Mouse (Mus musculus) bone marrow macrophage, adult 2 months (primary cell): ENCODE results near the gene Lpcat4. TPM values are rescaled to one million over a fixed set of nuclear protein-coding genes. Genes with fewer than 3 reads are reported as not detected.
A peak's percentile ranks its signal among the peaks of the same experiment; 100 is the strongest.

Experiments used
- H3K27ac ChIP-seq: 2 replicates; pipeline ENCODE4 v1.5.1; 2012; ENCODE audit warnings: low read depth, low read length; ENCODE audit not compliant: insufficient read depth
- H3K4me1 ChIP-seq: 2 replicates; pipeline ENCODE4 v1.6.1; 2012; ENCODE audit warnings: low read length; ENCODE audit not compliant: control insufficient read depth, insufficient read depth
- H3K4me3 ChIP-seq: 2 replicates; pipeline ENCODE4 v1.5.1; 2012; ENCODE audit warnings: mild to moderate bottlenecking, low read length, moderate library complexity; ENCODE audit not compliant: insufficient read depth
- CTCF ChIP-seq: IDR thresholded peaks from 2 replicates; pipeline ENCODE4 v1.5.1; 2012; ENCODE audit warnings: low read depth, mild to moderate bottlenecking, low read length, moderate library complexity
- POLR2A ChIP-seq: IDR thresholded peaks from 2 replicates; pipeline ENCODE4 v1.6.1; 2012; ENCODE audit warnings: mild to moderate bottlenecking, low read depth, low read length, borderline replicate concordance
- polyA plus RNA-seq: library from polyadenylated mRNA; stranded (reverse); fragments of >200 nt; gene quantifications from 2 replicates; pipeline ENCODE4 v1.2.4, GENCODE M21; 2012; ENCODE audit not compliant: missing spikeins, insufficient read depth, insufficient read length

Gene Lpcat4
- 5.0 and 5.5 TPM in 2 replicates for polyA plus RNA-seq

DNA sequence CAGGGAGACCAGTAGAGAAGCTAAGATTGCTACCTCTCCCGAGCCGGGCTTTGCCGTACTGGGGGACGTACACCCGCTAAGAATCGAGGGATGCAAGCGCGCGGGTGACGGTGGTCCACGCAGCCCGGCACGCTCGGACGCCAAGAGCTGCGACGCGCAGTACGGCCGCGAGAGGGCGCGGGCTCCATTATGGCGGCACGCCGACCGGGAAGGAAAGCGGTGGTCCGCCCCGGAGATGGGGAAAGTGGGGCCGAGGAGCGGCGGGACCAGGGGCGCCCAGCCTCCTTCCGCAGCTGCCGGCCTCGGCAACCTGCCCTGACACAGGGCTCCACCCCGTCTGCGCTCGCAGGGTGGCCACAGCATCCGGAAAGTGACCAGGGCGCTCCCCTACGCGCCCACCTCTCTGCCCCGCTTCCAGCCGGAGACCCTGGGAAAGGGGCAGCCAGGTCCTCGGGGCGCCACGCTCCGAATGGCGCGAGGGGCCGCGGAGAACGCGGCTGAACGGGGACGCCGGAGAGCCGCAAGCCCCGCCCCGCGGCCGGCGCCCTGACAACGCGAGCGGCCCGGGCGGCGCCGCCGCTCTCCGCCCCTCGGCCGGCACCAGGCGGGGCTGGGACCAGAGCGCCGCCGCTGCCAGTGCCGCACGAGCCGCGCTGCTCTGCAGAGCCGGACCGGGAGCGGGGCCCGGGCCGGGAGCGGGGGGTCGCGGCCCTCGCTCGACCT lies at the start of gene Lpcat4:
Lpcat4 (plus strand) TSS at position 257 of the 723 bp plus-strand sequence.
- H3K4me1 ChIP-seq = peaks cover 10% of the 10 kb centered on the region
- peak; percentile 62 for TF ChIP-seq CTCF
- TF ChIP-seq POLR2A = no peak
- H3K27ac ChIP-seq = peak within 1 kb of the TSS; percentile 84
- peak within 1 kb of the TSS; percentile 97 for H3K4me3 ChIP-seq

DNA sequence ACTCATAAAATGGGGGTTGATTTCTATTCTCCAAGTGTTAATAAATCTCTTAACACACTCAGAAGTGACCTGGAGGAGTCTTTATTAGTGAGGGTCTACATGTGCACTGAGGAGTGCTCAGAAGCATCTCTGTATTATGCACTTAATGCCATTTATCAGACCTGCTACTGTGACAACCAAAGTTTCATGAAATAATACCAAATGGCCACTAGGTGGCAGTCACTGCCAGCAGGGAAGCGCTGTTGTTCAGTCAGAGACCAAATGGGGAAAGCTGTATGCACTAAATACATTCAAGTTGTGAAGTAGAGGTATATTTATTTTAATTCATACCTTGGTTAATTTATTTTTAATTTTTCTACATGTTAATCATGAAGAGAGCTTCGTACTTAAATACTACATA lies 42.4 kb upstream of the Lpcat4 start:
- TF ChIP-seq POLR2A = no peak
- peak; percentile 57 for TF ChIP-seq CTCF
- Histone ChIP-seq H3K4me3 (no peak overlapping the region), H3K27ac (no peak overlapping the region), H3K4me1 (no peaks in the 10 kb centered on the region)

DNA sequence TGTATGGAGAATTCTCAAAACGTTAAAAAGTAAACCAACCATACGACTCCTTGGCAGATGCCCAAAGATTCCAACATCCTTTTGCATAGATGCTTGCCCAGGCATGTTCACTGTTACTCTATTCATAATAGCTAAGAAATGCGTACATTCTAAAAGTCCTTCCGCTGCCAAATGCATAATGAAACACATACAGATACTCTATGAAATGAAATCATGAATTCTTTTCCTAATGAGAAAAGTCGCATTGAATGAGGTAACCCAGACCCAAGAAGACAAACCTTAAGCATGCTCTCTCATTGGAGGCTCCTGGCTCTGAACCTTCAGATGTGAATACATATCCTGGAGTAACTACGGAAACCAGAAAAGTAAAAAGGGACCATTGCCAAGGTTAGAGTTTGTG lies 36.2 kb upstream of the Lpcat4 start:
- no peak overlapping the region for H3K27ac ChIP-seq
- no peak overlapping the region for H3K4me3 ChIP-seq
- peaks cover 2% of the 10 kb centered on the region; the same call in 1 of the 2 replicates for H3K4me1 ChIP-seq
- TF ChIP-seq POLR2A (no peak), CTCF (no peak)

DNA sequence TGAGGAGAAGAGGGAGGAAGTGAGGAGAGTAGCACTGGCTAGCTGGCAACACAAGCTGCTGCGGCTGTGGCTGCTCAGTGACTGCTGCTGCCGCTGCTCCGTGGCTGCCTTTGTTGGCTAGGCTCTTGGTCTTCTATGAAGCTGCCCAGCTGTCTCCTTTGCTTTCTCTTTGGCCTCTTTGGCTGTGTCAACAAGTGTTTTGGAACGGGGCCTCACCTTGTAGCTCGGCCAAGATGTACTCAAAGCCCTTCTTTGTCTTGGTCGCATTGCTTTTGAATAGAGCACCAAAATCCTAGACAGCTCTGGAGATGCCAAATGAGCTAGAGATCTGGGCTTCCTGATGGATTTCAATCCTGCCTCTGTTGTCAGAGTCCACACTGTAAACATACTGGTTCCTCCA lies 29.1 kb upstream of the Lpcat4 start:
- H3K27ac ChIP-seq = no peak overlapping the region
- no peaks in the 10 kb centered on the region for H3K4me1 ChIP-seq
- TF ChIP-seq POLR2A (no peak), CTCF (no peak)
- no peak overlapping the region for H3K4me3 ChIP-seq

DNA sequence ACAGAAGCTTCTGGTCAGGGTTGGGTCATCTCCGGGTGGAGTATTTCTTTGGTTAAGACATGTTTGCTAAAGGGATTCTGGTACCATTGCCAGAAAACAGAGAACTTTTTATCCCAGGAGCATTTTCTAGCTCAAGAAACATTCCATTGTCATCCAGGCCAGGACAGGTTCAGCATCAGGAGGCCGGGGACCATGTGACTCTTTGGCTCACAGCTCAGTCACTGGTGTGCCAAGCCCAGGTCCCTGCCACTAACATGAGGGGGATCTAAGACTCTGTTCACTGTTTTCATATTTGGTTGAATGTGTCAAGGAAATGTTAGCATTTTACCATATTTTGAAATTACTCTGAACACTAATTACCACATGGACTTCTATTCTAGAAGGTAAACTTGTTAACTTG lies 28.6 kb upstream of the Lpcat4 start:
- H3K27ac ChIP-seq = no peak overlapping the region
- H3K4me1 ChIP-seq = no peaks in the 10 kb centered on the region; the same call in 1 of the 2 replicates
- no peak overlapping the region for H3K4me3 ChIP-seq
- no peak for TF ChIP-seq CTCF

DNA sequence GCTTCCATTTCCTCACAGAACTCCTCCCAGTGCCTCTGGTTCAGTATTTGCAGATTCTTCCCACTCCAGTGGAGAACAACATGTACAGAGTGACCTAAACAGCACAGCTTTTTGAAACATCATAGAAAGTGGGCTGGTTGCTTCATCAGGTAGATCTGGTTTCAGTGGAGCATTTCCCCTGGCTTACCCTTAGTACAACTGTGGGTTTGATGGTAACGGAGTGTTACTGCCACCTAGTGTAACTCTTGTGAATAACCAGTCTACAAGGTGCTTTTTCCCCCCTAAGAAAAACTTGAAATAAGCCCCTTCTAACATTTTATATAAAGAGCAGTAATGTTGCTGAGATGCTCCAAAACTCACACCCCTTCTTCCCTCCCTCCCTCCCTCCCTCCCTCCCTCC lies 23.3 kb upstream of the Lpcat4 start:
- H3K4me3 ChIP-seq = no peak overlapping the region
- no peak overlapping the region for H3K27ac ChIP-seq
- H3K4me1 ChIP-seq = peaks cover 13% of the 10 kb centered on the region
- no peak for TF ChIP-seq POLR2A
- TF ChIP-seq CTCF = no peak

DNA sequence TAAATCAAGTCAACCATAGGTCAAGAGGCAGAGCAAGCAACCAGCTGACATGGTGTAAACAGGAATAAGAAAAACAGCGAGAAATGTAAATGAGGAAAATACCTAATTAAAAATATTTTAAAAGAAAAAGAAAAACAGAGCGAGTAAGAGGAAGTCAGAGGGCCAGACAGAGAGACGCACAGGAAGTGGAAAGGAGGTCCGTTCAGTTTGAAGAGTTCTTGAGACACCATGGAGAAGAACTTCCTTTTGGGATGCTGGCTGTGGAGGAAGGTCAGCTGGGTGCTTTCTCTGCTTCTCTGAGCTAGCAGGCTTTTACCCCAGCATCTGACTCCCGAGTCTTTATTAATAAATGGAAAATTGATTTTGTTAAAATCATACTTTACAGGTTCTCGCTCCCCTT lies 21.7 kb upstream of the Lpcat4 start:
- H3K4me1 ChIP-seq = peaks cover 13% of the 10 kb centered on the region
- TF ChIP-seq CTCF = no peak
- no peak for TF ChIP-seq POLR2A
- no peak overlapping the region for H3K27ac ChIP-seq

DNA sequence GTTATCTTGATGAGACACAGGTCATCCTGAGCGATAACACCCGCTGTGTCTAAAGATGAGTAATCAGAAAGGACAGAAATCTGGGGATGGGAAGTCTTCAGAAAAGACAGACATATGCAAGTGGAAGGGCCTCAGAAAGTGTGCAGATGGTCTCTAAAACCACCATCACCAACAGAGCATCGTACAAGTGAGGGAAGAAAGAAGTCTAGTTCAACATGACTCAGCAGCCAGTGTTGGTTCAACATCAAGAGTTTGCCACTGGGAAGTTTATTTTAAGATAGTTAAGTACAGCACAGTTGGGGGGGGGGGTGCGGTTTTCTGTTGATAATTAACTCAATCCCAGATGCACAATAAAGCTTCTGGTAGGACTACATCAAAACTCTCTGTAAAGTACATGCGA lies 18.4 kb upstream of the Lpcat4 start:
- H3K4me3 ChIP-seq = no peak overlapping the region
- no peak overlapping the region for H3K27ac ChIP-seq
- H3K4me1 ChIP-seq = peaks cover 12% of the 10 kb centered on the region
- TF ChIP-seq CTCF (no peak), POLR2A (no peak)

More for the DNA sequence above, 21.7 kb upstream of the Lpcat4 start:
- no peak overlapping the region for H3K4me3 ChIP-seq

DNA sequence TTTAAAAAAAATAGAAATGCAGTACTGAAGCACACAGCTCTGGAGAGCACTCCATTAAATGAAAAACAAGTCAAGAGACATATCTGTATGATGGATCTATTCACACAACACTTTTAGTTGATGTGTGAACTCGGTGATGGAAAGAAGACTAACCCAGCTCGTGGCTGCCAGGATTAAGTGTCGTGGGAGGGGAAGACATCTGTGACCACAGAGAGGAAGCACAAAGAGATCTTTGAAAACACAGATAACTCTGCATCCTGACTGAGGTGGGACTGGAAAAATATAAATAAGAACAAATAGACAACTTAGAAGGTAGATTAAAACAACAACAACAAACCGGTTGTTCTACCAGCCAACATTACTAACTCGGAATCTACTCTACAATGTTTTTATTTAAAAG lies 16.7 kb upstream of the Lpcat4 start:
- TF ChIP-seq POLR2A (no peak), CTCF (no peak)
- no peak overlapping the region for H3K27ac ChIP-seq
- no peak overlapping the region for H3K4me3 ChIP-seq
- H3K4me1 ChIP-seq = peaks cover 11% of the 10 kb centered on the region

DNA sequence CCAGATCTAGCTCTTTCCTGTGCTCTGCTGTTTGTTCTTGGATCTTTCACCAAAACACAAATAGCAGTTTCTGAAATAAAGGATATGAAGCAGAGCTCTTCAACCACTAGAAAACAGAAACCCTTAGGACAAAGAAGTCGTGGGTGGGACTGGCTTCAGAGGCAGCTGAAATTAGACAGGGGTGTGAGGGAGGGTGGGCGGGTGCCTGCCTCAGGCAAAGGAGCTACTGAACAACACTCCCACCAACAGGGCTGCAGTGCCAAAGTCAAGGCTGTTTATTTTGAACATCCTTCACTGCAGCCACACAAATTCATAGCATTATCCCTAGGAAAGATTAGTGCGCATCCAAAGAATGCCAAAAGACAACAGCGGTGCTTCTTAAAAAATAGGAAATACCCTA lies 14.9 kb upstream of the Lpcat4 start:
- H3K4me1 ChIP-seq = no peaks in the 10 kb centered on the region
- TF ChIP-seq POLR2A (no peak), CTCF (no peak)

DNA sequence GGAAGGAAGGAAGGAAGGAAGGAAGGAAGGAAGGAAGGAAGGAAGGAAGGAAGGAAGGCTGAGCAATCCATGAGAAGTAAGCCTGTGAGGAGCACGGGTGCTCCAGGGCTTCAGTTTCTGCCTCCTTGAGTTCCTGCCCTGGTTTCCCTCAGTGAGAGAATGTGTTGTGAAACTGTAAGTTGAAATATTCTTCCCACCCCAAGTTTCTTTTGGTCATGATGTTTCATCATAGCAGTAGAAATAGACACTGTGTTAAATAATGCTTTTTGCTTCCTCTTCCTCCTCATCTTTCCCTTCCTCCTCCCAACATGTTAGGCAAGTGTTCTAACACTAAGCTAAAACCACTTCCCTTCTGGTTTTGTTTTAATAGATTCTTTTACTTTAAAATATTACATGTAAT lies 6.6 kb upstream of the Lpcat4 start:
- no peak overlapping the region for H3K4me3 ChIP-seq
- H3K4me1 ChIP-seq = peaks cover 20% of the 10 kb centered on the region
- H3K27ac ChIP-seq = peak overlapping the region; percentile 79
- no peak for TF ChIP-seq POLR2A
- TF ChIP-seq CTCF = no peak

More for the DNA sequence above, 14.9 kb upstream of the Lpcat4 start:
- Histone ChIP-seq H3K27ac (no peak overlapping the region), H3K4me3 (no peak overlapping the region)
